Comparison of ENCODE assay signal across 13 mouse cellular contexts in genomic region chr6:134059552-134059891, GRCm38 (mm10). TPM values are rescaled to one million over a fixed set of nuclear protein-coding genes. Genes with fewer than 3 reads are reported as not detected.
DNase-seq lines count a peak whose midpoint lies in the region; ATAC-seq and TF ChIP-seq lines count a peak whose summit lies in the region.
"Had no signal": no experiment of that assay in that cellular context is flagged by ENCODE, and none has a peak within 500 bp of the region (broad histone marks: within the 10 kb centered on the region; RNA-seq: fewer than 3 reads in every experiment).

No protein-coding gene starts in this region.

- ATAC-seq in heart, embryonic 13.5 days (ENCODE audit: extremely low read depth, insufficient number of reproducible peaks, low FRiP score, low TSS enrichment): no peak
- ATAC-seq in forebrain, embryonic 16.5 days: peak; percentile 51
- ATAC-seq in neural tube, embryonic 15.5 days (ENCODE audit: low FRiP score): 0 out of 2 replicates have a peak, but pooled peaks have one; percentile 9
- no peak for ATAC-seq in monocyte, adult 5-6 weeks (replicated peaks; ENCODE audit: insufficient number of reproducible peaks, low FRiP score, low TSS enrichment, poor library complexity, severe bottlenecking)
- no peak for ATAC-seq in intestine, postnatal 0 days

- H3K9ac ChIP-seq in heart, embryonic 13.5 days: 0 out of 2 replicates have a peak overlapping the region, but pooled peaks have one; percentile 40
- H3K9ac ChIP-seq in forebrain, embryonic 16.5 days (replicated peaks; ENCODE audit: low read depth, low read length): no peak overlapping the region
- no peak overlapping the region for H3K9ac ChIP-seq in neural tube, embryonic 15.5 days (replicated peaks)
- H3K9ac ChIP-seq in intestine, postnatal 0 days (ENCODE audit: low read depth, low read length): no peak overlapping the region
- H3K9ac ChIP-seq: limb, embryonic 15.5 days had no signal

- no peak for TF ChIP-seq CTCF in intestine, postnatal 0 days (IDR thresholded peaks at IDR 0.05; ENCODE audit: low read depth)

- H3K27ac ChIP-seq in heart, embryonic 13.5 days (replicated peaks): no peak overlapping the region
- H3K27ac ChIP-seq in forebrain, embryonic 16.5 days (ENCODE audit: low read length): no peak overlapping the region
- H3K27ac ChIP-seq in neural tube, embryonic 15.5 days (replicated peaks): peak overlapping the region; percentile 25
- no peak overlapping the region for H3K27ac ChIP-seq in intestine, postnatal 0 days (ENCODE audit: low read depth, low read length)
- H3K27ac ChIP-seq: limb, embryonic 15.5 days had no signal

- no peak overlapping the region for H3K4me3 ChIP-seq in heart, embryonic 13.5 days
- H3K4me3 ChIP-seq in forebrain, embryonic 16.5 days (replicated peaks; ENCODE audit: low read length): no peak overlapping the region
- no peak overlapping the region for H3K4me3 ChIP-seq in neural tube, embryonic 15.5 days (replicated peaks)
- H3K4me3 ChIP-seq in intestine, postnatal 0 days (ENCODE audit: low read depth, low read length): no peak overlapping the region
- H3K4me3 ChIP-seq: limb, embryonic 15.5 days had no signal

- H3K4me2 ChIP-seq in heart, embryonic 13.5 days: no peak overlapping the region
- no peak overlapping the region for H3K4me2 ChIP-seq in forebrain, embryonic 16.5 days (ENCODE audit: low read length)
- no peak overlapping the region for H3K4me2 ChIP-seq in neural tube, embryonic 15.5 days
- no peak overlapping the region for H3K4me2 ChIP-seq in intestine, postnatal 0 days (replicated peaks; ENCODE audit: low read depth)
- H3K4me2 ChIP-seq: limb, embryonic 15.5 days had no signal

- H3K36me3 ChIP-seq in heart, embryonic 13.5 days: peaks cover 12% of the 10 kb centered on the region; the same call in 1 of the 2 replicates
- no peaks in the 10 kb centered on the region for H3K36me3 ChIP-seq in forebrain, embryonic 16.5 days (ENCODE audit: control insufficient read depth, insufficient read depth)
- H3K36me3 ChIP-seq in neural tube, embryonic 15.5 days: no peaks in the 10 kb centered on the region
- no peaks in the 10 kb centered on the region for H3K36me3 ChIP-seq in intestine, postnatal 0 days (ENCODE audit: control insufficient read depth, insufficient read depth)
- H3K36me3 ChIP-seq: limb, embryonic 15.5 days had no signal

- 64% methylated on average over 10 of the region's 10 CpGs for WGBS in heart, embryonic 13.5 days
- WGBS in forebrain, embryonic 16.5 days: 53% methylated on average over 10 of the region's 10 CpGs
- WGBS in neural tube, embryonic 15.5 days: 64% methylated on average over 10 of the region's 10 CpGs
- whole genome bisulfite sequencing in intestine, postnatal 0 days: 73% methylated on average over 10 of the region's 10 CpGs

- peaks cover 86% of the 10 kb centered on the region for H3K4me1 ChIP-seq in heart, embryonic 13.5 days
- peaks cover 22% of the 10 kb centered on the region for H3K4me1 ChIP-seq in forebrain, embryonic 16.5 days (replicated peaks; ENCODE audit: control insufficient read depth, insufficient read depth, low read length)
- H3K4me1 ChIP-seq in neural tube, embryonic 15.5 days: peaks cover 27% of the 10 kb centered on the region
- H3K4me1 ChIP-seq in intestine, postnatal 0 days (replicated peaks; ENCODE audit: control insufficient read depth, insufficient read depth, low read length): no peaks in the 10 kb centered on the region

- no peaks in the 10 kb centered on the region for H3K9me3 ChIP-seq in heart, embryonic 13.5 days
- no peaks in the 10 kb centered on the region for H3K9me3 ChIP-seq in forebrain, embryonic 16.5 days (ENCODE audit: control insufficient read depth, low read length)
- H3K9me3 ChIP-seq in neural tube, embryonic 15.5 days (replicated peaks): no peaks in the 10 kb centered on the region
- H3K9me3 ChIP-seq in intestine, postnatal 0 days (ENCODE audit: control insufficient read depth): no peaks in the 10 kb centered on the region
- H3K9me3 ChIP-seq: limb, embryonic 15.5 days had no signal

- no peaks in the 10 kb centered on the region for H3K27me3 ChIP-seq in heart, embryonic 13.5 days (replicated peaks)
- H3K27me3 ChIP-seq in forebrain, embryonic 16.5 days (replicated peaks; ENCODE audit: control insufficient read depth, insufficient read depth, low read length): no peaks in the 10 kb centered on the region
- H3K27me3 ChIP-seq in neural tube, embryonic 15.5 days (replicated peaks): no peaks in the 10 kb centered on the region
- no peaks in the 10 kb centered on the region for H3K27me3 ChIP-seq in intestine, postnatal 0 days (replicated peaks; ENCODE audit: control insufficient read depth, insufficient read depth, low read length)
- H3K27me3 ChIP-seq: limb, embryonic 15.5 days had no signal

- DNase-seq in heart, adult 9 months (ENCODE audit: low spot score in 2 of 2): no peak
- DNase-seq in right cerebral cortex, adult 18-20 months: peak; percentile 60
- no peak for DNase-seq in right cerebral cortex, postnatal 4 days
- DNase-seq: cerebellum, adult 18-20 months; embryo, embryonic 11 days; kidney, adult 9 months; lung, adult 2 months had no signal

RNA-seq across cellular contexts. Expression of gene Etv6, which starts 24.0 kb away (rescaled TPM):
- 12.5 and 12.8 TPM in 2 replicates for polyA plus RNA-seq in heart, embryonic 13.5 days (2015; fragmentation: Nextera tagmentation; extraction: Ambion mirVana)
- polyA plus RNA-seq in forebrain, embryonic 16.5 days (2015; fragmentation: Nextera tagmentation; extraction: Ambion mirVana): 5.2 and 5.8 TPM in 2 replicates
- polyA plus RNA-seq in neural tube, embryonic 15.5 days (2015; fragmentation: Nextera tagmentation; extraction: Ambion mirVana): 5.8 and 9.1 TPM in 2 replicates
- 45.6 to 52.8 TPM (median 49.3 TPM) in 3 replicates for total RNA-seq in monocyte, adult 5-6 weeks (2017)
- polyA plus RNA-seq in intestine, postnatal 0 days (2015; fragmentation: Nextera tagmentation; extraction: Ambion mirVana): 7.8 and 9.4 TPM in 2 replicates

Comparison
In these comparisons a context has a peak if more than half of its experiments do, and no peak if none do; other contexts are left out.
1. ATAC-seq: peak in forebrain, embryonic 16.5 days (single experiment) and neural tube, embryonic 15.5 days (single experiment); none in heart, embryonic 13.5 days (single experiment), monocyte, adult 5-6 weeks (single experiment) and intestine, postnatal 0 days (single experiment).